Mouse (Mus musculus): ENCODE measurements around the gene Emilin3. TPM values are rescaled to one million over a fixed set of nuclear protein-coding genes. Genes with fewer than 3 reads are reported as not detected.

Emilin3 gene
- total RNA-seq, 4 experiments from 2014 or later = 0.57 to 3.0 (median 1.9) TPM

DNA sequence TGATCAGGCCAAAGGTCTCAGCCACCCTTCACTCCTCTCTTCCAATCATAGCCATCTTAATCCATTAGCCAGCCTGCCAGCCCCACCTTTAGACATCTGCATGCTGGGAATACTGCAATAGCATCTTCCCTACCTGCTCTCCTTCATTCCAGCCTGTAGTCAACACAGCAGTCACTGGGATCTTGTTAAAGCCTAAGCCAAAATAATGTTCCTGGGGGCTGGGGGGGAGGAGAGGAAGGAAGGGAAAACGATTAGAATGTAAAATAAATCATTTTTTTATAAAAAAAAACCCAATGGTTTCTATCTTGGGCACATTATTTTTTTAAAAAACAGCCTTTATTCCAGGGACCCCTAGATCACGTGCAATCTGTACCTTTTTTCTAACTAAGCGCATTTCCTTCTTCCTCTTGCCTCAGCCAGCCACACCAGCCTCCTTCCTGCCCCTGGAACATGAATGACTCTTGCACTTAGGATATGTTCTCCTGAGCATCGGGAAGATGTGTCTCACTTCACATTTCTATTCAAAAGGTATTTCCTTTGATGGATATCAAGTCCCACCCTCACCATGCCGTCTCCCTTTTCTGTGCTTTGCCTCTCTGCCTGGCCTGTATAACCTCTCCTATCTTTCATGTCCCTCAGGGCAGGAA lies 37.8 kb downstream of the Emilin3 start:
- DNase-seq (ENCODE audit: low spot score) = peak; percentile 75

DNA sequence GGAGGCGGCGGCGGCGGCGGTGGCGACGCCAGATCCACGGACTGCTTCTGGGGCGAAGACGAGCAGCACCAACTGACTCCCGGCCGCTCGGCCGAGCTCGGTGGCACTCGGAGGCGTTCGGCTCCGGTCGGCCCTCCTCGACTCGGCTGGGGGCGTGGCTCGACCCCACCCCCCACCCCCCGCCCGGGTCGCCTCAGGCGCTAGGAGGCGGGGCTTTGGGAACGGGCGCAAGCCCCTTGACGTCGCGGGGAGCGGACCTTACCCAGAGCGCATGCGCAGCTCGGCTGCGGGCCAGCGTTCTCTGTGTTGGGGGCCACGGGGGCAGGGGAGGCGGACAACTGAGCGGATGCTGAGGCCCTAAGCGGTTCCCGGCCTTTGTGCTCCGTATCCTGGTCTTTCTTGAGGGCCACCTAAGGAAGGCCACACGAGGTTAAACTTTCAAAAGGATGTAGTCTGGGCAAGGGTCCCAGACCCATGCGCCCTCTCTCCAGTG lies 39.2 kb downstream of the Emilin3 start, which contains the start of gene Zhx3:
Zhx3 (minus strand) TSS at position 109 of the 493 bp plus-strand sequence.
- peak; percentile 95 for DNase-seq (ENCODE audit: low spot score)

DNA sequence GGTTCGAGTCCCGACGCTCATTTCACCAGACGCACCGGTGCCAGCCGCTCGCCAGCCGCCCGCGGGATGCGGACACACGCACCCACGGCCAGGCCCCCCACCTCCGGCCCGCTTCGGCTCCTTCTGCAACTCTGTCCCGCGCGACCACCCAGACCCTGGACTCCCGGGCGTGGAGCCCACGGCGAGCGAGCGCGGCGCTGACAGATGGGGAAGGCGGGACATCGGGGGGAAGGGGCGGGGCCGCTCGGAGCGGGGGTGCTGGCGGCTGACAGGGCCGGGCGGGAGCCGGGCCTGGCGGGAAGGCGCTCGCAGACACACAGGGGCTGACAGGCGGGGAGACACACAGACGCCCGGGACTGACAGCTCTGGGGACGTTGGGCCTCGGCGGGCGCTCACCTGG lies 39.7 kb downstream of the Emilin3 start:
- no peak for DNase-seq (ENCODE audit: low spot score)

DNA sequence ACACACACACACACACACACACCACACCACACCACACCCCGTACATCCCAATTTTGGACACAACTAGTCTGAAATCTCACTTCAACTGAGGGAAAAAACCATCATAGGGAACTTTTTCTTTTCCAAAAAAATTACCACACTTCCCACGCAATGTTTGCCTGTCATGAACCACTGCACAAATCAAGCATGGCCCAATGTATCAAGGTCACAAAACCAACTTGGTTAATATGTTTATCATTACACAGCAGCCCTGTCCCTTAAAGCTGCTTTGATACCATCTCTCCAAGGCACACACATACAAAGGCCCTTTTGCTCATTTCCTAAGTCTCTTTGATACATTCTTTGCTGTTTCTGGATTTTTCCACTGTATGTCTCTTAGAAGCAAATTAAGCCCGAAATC lies 40.8 kb downstream of the Emilin3 start:
- DNase-seq (ENCODE audit: low spot score) = no peak

DNA sequence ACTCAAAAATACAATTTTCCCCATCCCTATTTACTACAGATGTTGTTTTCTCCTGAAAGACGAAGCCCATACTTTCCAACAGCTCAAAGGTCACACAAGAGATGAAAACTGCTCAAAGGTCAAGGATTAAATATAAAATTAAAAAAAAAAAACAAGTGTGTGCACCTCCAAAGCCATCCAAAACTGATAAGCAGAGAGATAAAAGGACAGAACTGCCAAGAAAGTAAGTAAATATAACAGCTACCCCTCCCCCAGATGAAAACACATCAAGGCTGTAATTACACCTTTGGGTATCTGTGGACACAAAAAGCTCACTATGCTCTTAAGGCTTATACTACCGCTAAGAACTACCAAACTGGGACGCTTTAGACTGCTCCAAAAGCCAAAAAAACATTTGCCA lies 42.7 kb downstream of the Emilin3 start:
- DNase-seq (ENCODE audit: low spot score) = no peak

DNA sequence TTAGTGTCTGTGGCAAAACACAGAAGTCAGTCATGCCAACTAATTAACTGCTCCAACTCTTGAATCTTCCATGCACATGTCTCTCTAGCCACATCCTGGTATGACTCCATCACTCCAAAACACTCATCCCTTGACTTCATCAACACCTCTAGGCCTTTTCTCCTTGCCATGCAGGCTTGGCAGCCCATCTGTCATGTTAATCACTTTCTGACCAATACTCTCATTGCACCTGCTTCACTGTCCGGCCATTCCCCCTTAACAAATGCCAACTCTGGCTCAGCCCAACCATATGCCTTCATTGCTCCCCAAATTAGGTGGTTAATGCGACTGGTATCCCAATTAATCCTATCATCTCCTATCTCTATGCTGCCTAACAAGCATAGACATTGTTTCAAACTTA lies 46.9 kb downstream of the Emilin3 start:
- DNase-seq (ENCODE audit: low spot score) = no peak

DNA sequence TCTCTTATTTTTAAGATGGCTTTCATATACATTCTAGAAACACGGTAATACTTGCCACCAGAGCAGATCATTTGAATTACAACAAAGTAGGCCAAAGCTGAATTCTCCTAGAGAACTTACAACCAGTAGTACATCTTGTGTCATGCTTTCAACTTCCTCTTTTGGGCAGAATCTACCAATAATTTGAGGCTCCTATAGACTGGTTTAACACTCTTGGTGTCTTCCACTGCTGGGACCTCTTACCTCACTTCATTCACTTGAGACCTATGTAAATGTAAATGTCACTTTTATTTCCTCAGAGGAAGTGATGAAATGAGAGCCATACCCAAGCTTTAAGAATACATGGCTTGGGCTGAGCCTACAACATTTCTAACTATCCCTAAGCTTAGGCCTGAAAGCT lies 48.0 kb downstream of the Emilin3 start:
- no peak for DNase-seq (ENCODE audit: low spot score)

DNA sequence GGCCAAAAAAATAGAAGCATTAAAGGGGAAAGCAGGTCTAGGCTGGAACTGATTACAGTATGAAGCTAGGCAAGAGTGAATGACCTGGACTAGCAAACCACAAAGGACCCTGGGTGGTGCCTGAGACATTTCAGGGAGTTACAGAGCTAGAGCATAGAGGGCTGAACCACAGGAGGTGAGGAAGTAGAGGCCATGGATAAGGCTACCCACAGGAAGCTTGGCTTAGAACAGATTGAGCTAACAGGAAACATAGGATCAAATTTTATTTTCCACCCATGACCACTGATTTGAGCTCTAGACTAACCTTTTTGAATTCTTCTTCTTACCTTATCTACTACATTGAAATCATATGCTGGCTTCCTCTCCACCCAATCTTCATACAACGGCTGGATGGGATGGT lies 51.8 kb downstream of the Emilin3 start:
- DNase-seq (ENCODE audit: low spot score) = no peak

Other genes starting within 250 kb of the Emilin3 start
- gene Plcg1, start 181.0 kb downstream of the Emilin3 start, total RNA-seq (2022) = 10 to 100 TPM; 44.8 to 66.1 (median 52.9) TPM
- 10 to 100 TPM; 32.2 to 35.5 (median 33.1) TPM for gene Zhx3, start 39.3 kb downstream of the Emilin3 start, total RNA-seq (2022)
- 1 to 10 TPM; 3.6 to 6.6 (median 4.9) TPM for gene Lpin3, start 31.7 kb downstream of the Emilin3 start, total RNA-seq (2022)
- gene Chd6, start 196.7 kb upstream of the Emilin3 start, total RNA-seq (2022) = 10 to 100 TPM; 31.5 to 62.5 (median 46.7) TPM